Mouse (Mus musculus) frontal cortex, postnatal 10 days (tissue): ENCODE measurements around the gene Lyl1.

Experiments
- DNase-seq, 2 experiments: peaks; one replicate each; pipeline ENCODE4 v3.0.0; 2022; ENCODE audit warnings: low spot score in 2 of 2, mixed read lengths in 1 of 2

Lyl1 gene

DNA sequence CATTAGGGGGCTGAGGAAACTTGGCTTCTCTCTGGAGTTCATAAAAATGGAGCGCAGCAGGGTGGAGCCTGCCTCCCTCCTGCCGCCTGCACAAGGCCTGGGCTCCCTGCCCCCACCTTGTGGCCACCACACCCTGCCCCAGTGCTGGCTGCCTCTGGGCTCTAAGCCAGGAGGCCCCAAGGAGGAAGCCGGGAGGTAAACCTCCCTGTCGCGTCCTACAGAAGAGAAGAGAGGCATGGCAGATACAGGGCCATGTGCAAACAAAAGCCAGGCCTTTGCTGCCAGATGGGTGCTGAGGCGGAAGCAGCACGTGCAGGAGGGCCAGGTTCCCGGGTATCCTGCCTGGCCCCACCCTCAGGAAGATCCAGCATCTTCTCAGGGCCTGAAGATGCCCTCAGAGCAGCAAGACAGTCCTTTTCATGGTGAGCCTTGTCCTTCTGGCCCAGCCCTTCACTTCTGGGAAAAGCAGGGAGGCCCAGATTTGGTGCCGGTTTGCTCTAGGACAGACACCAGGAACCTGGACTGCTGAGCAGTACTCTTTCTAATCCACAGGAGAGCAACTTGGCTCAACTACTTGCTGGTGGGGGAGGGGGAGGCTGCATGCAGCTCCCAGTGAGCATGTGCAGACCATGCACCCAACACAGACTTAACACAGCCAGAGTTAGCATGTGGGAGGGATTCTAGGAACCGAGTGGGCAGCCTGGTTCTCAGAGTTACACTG is 21.8 kb downstream of the Lyl1 start, which contains the start of gene G430095P16Rik:
Gene G430095P16Rik (plus strand): TSS at position 158 of the 721 bp plus-strand sequence.
- no peak for DNase-seq

GRCm38 (mm10) chr8:84723571-84723900 is 22.3 kb downstream of the Lyl1 start:
- DNase-seq, result no peak

GRCm38 (mm10) chr8:84724683-84725082 is 23.4 kb downstream of the Lyl1 start:
- DNase-seq, result no peak

- DNase-seq, result no peak
Observed at GRCm38 (mm10) chr8:84725246-84725940, 24.1 kb downstream of the Lyl1 start.

- DNase-seq, result no peak
Observed at GRCm38 (mm10) chr8:84725941-84726259, 24.6 kb downstream of the Lyl1 start.

DNA sequence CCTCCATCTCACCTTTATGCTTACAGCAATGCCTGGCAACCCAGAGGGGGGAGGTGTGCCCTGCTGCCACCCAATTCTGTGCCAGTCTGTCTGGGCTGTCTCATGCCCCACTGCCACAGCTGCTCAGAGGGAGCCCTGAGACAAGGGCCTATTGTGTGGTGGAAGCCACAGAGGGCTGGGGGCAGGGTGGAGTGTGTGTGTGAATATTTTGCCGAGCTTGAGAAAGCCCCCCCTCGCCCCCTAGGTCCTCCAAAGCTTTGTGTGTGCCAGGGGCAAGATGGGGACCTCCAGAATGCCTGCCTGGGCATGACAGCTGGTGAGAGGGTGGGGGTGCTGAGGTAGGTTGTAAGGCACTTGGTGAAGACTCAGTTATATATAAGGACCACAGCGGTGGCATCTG is 27.2 kb downstream of the Lyl1 start:
- DNase-seq, result no peak

- DNase-seq, result no peak
Observed at GRCm38 (mm10) chr8:84729921-84730362, 28.7 kb downstream of the Lyl1 start.

DNA sequence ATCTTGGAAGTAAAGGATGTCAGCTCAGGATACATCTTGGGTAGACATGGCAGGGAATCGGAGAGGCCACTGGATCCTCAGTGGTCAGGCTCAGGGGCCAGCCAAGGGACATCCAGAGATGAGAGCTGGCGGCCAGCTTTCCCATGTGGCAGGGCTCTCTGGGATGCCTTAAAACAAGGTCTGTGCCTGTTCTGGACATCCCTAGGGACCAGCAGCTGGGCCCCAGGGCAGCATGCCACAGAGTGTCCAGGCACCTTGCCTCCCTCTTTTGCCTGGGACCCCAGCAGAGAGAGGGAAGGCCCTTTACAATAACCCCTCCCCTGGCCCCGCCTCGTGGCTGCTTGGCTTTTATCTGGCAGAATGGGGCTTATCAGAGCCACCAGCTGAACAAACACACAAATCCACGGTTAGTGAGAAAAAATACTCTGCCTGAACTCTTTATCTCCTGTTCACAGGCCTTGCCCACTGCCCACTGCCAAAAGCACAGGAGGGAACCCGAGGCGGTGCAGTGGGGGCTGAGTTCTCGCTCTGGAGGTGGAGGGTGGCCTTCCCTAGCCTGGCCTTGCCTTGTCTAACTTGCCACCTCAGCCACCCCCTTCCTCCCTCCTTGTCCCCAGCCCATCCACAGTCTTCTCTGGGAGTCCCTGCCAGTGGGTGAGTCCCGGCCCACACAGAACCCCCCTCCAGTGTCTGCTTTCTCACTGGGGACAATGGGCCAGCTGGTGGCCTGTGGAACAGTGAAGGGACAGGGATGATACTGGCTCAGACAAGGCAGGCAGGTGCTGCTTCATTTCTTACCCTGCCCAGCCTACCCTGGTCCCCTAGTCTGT is 29.5 kb downstream of the Lyl1 start:
- no peak for DNase-seq

DNA sequence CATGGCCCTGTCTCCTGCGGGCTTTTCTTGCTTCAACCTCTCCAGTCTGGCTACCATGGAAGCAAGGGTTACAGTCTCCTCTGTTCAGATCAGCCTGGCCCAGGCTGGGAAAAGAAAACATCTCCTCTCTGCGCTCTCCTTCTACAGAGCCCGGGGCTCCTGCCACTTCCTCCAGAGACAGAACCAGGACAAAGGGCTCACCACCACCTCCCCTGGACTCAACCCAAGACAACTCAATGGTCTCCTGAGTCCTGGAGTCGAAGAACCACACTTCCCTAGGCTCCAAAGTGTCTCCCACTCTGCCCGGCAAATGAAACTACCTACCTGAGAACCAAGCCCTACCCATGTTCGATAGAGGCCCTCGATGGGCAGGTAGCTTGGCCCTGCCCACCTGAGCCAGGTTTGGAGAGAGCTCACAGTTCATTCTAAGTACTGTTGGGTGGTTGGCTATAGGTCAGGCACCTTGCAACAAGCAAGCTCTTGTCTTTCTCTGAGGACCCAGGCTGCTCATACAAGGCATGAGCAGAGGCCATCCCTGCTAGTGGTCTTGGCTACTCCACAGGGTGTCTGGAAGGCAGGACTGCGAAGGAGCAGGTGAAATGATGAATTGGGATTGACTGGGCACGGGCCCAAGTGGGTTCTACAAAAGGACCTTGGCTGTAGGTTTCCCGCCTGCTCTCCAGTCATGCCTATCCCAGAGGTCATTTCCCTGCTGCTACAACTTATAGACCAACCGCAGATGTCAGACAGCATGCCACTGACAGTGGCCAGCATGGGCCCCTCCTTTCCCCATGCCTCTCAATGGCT is 30.3 kb downstream of the Lyl1 start:
- no peak for DNase-seq

GRCm38 (mm10) chr8:84732545-84732944 is 31.3 kb downstream of the Lyl1 start:
- no peak for DNase-seq

- no peak for DNase-seq
Observed at GRCm38 (mm10) chr8:84732996-84733395, 31.7 kb downstream of the Lyl1 start.

GRCm38 (mm10) chr8:84733959-84734358 is 32.7 kb downstream of the Lyl1 start:
- DNase-seq, result no peak

- DNase-seq, result no peak
Observed at GRCm38 (mm10) chr8:84734680-84735079, 33.4 kb downstream of the Lyl1 start.

GRCm38 (mm10) chr8:84735597-84735996 is 34.3 kb downstream of the Lyl1 start:
- DNase-seq, result no peak

DNA sequence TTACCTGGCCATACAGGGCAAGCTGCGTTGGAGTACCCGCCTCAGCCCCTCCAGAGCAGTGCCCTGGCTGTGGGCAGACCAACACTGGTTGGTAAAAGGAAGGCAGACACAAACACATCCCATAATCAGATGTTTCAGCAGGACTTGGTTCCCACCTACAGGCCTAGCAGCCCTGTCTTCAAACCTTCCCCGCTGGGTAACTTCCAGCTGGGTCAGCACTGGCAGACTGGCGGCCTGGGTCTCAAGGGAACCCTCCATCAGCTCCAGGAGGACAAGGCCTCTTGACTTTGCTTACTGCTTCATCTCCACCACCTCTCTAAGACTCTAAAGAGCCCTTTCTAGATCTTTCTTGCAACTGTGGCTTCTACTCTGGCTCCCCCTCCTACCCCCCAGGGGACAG is 35.3 kb downstream of the Lyl1 start:
- no peak for DNase-seq

DNA sequence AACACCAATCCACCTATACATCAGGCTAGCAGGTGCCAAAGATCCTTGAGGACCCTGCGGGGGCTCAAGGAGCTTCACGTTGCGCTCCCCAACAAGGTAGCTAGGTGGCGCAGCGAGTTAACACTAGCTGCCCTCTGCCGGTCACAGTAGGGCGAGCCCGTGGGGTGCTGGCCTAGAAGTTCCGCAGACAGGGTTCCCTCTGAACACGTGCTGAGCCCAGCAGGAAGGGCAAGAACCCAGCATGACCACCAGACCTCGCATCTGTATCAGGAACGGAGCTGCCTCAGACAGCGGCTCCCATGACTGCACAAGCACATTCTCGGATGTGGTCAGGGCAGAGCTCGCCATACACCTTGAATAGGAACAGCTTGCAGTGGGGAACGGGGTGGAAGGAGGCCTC is 36.4 kb downstream of the Lyl1 start:
- DNase-seq, result peak; percentile 54 to 75

GRCm38 (mm10) chr8:84738266-84738665 is 37.0 kb downstream of the Lyl1 start:
- DNase-seq, result no peak

DNA sequence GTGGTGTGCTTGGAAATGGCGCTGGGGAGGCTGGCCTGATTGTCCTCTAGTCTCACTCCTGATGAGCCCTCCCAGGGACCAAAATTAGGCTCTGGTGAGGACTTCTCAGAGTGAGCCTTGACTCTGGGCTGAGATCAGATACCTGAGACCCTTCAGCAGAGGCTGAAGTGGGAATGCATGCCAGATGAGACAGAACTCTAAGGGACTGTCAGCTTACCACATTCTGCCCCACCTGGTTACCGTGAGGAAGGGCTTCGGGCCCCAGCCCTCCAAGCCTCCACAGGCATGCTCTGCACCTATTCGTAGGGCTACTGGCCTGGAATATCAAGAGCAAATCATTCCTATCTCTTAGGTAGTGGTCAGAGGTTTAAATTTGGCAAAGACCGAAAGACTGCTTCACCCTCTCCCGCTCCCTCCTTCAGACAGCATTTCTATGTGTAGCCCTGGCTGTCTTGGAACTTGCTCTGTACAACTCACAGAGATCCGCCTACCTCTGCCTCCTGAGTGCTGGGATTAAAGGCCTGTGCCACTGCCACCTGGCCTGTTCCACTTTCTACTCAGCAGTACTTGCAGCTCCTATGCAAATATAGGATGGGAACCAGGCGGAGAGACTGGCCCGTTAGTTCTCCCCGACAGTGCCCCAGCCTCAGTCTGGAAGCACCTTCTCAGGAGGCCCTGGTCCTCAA is 37.6 kb downstream of the Lyl1 start:
- no peak for DNase-seq

DNA sequence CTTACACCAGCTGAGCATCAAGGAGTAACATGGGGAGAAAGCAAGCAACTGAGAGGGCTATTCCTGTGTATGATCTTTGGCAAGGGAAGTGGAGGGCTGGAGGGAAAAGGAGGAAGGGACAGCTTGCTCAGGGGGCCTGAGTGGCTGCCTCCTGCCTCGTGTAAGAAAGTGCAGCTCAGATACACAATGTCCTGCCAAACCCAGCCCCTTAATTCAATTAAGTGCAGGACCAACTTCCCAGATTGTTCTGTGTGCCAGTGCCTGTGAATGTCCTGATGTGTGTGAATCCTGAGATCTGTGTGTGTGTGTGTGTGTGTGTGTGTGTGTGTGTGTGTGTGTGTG is 38.1 kb downstream of the Lyl1 start:
- DNase-seq, result no peak

DNA sequence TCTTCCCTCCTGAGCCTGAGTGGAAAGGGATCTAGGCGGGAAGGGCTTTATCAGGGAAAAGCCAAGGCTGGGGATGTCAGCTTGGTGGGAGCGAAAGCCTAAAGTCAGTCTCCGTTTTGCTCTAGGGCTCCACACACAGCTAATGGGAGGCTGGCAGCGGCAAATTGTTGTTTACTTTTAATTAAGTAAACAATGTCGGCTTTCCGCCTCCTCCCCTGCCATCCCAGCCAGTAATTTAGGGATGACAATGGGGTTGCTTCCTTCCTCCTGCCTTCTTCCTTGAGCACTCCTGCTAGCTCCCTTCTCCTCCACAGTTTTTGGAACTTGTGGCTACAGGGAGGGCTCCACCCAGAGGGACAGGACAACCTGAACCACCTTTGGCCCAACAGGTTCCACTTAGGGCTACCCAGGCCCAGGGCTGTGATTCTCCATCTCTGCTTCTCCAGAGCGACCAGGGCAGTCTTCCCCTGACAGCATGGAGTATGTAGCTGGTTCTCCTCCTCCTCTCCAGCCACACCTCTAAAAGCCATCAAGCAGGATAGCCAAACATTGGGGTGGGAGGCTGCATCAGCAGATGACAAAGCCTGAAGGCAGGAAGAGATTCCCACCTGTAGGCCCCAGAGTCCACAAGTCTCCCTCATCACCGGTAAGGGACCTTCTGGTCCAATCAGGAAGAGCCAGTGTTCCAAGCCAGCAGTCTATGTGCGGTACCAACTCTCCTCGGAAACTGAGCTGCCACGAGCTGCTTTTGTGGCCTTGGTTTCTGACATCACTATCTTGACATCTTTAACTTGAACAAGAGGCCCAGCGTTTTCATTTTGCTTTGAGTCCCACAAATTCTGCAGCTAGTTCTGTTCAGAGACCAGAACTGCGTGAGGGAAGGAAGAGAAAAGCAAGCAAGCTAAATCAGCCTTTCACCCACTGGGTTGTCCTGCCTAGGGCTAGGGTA is 39.9 kb downstream of the Lyl1 start:
- DNase-seq, result no peak
